Mouse (Mus musculus) midbrain, embryonic 15.5 days (tissue): ENCODE measurements around the gene Camkmt. TPM values are rescaled to one million over a fixed set of nuclear protein-coding genes. Genes with fewer than 3 reads are reported as not detected.

Experiments
- ATAC-seq: fragments of 200-750 bp; cut with Nextera tagmentation; replicated peaks from 2 replicates; pipeline ENCODE4 v1.8.0; 2017; ENCODE audit warnings: moderate TSS enrichment
- H3K27ac ChIP-seq: fragments of 300-500 bp; sonication (generic); 2 replicates; pipeline ENCODE4 v1.5.1; 2015; ENCODE audit warnings: mild to moderate bottlenecking, inconsistent platforms
- H3K27me3 ChIP-seq: fragments of 300-500 bp; sonication (generic); replicated peaks from 2 replicates; pipeline ENCODE4 v1.6.1; 2015; ENCODE audit warnings: inconsistent platforms
- H3K36me3 ChIP-seq: fragments of 300-500 bp; sonication (generic); replicated peaks from 2 replicates; pipeline ENCODE4 v1.6.1; 2015; ENCODE audit warnings: inconsistent platforms
- H3K4me1 ChIP-seq: fragments of 300-500 bp; sonication (generic); 2 replicates; pipeline ENCODE4 v1.6.1; 2015; ENCODE audit warnings: inconsistent platforms
- H3K4me2 ChIP-seq: fragments of 300-500 bp; sonication (generic); 2 replicates; pipeline ENCODE4 v1.6.1; 2015; ENCODE audit warnings: inconsistent platforms, mild to moderate bottlenecking, moderate library complexity
- H3K4me3 ChIP-seq: fragments of 300-500 bp; sonication (generic); 2 replicates; pipeline ENCODE4 v1.5.1; 2015; ENCODE audit warnings: mild to moderate bottlenecking, inconsistent platforms
- H3K9ac ChIP-seq: fragments of 300-500 bp; sonication (generic); 2 replicates; pipeline ENCODE4 v1.6.1; 2015; ENCODE audit warnings: mild to moderate bottlenecking, inconsistent platforms
- H3K9me3 ChIP-seq: fragments of 300-500 bp; sonication (generic); 2 replicates; pipeline ENCODE4 v1.6.1; 2016; ENCODE audit warnings: inconsistent platforms
- WGBS: fragments of 180-500 bp; shearing (Covaris S2); methylation state at CpG from one replicate; pipeline ENCODE4 v1.1.7; 2015; ENCODE audit warnings: mixed read lengths; 5-methylcytosine and 5-hydroxymethylcytosine counted together
- polyA plus RNA-seq: library from polyadenylated mRNA; unstranded; fragments of >200 nt; fragmentation: Nextera tagmentation; extraction: Ambion mirVana; gene quantifications from 2 replicates; pipeline ENCODE4 v1.2.1, GENCODE M21; 2015

Gene Camkmt
- polyA plus RNA-seq, 1 experiment from 2014 or later, result 24.1 TPM

DNA sequence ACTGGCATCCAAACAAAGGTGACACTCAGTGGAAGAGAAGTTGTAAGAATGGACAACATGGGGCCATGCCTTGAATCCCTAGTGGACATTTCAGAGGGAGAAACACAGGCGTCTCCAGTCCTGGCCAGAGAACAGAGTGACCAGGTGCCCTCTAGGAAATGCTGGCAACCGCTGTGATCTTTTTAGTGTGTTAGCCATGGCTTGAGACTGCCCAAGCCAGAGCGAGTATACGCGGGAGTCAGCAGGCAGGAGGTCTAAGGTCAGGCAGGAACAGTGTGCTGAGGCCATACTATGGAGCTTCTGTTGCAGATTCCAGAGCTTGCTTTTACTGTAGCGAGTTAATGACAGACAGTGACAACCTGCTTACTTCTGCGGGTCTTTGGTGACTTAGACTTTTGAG is 270.7 kb downstream of the Camkmt start:
- H3K27ac ChIP-seq, result no peak overlapping the region
- no peaks in the 10 kb centered on the region for H3K36me3 ChIP-seq
- no peak overlapping the region for H3K4me2 ChIP-seq
- H3K9me3 ChIP-seq, result no peaks in the 10 kb centered on the region
- no peak overlapping the region for H3K9ac ChIP-seq
- no peaks in the 10 kb centered on the region; the same call in 1 of the 2 replicates for H3K4me1 ChIP-seq
- WGBS, result 87% methylated on average over 7 of the region's 7 CpGs
- H3K27me3 ChIP-seq, result 0 out of 2 replicates have a peak, but pooled peaks cover 4% of the 10 kb centered on the region
- no peak overlapping the region for H3K4me3 ChIP-seq
- ATAC-seq, result no peak

- WGBS, result 97% methylated on average over 5 of the region's 5 CpGs
- H3K27ac ChIP-seq, result no peak overlapping the region
- H3K36me3 ChIP-seq, result no peaks in the 10 kb centered on the region
- H3K9me3 ChIP-seq, result no peaks in the 10 kb centered on the region
- H3K9ac ChIP-seq, result no peak overlapping the region
- H3K4me3 ChIP-seq, result no peak overlapping the region
- ATAC-seq, result no peak
- no peaks in the 10 kb centered on the region; the same call in 1 of the 2 replicates for H3K4me1 ChIP-seq
- H3K27me3 ChIP-seq, result peaks cover 19% of the 10 kb centered on the region; the same call in 1 of the 2 replicates
- H3K4me2 ChIP-seq, result no peak overlapping the region
Measured at GRCm38 (mm10) chr17:85367319-85367718, 277.0 kb downstream of the Camkmt start.

DNA sequence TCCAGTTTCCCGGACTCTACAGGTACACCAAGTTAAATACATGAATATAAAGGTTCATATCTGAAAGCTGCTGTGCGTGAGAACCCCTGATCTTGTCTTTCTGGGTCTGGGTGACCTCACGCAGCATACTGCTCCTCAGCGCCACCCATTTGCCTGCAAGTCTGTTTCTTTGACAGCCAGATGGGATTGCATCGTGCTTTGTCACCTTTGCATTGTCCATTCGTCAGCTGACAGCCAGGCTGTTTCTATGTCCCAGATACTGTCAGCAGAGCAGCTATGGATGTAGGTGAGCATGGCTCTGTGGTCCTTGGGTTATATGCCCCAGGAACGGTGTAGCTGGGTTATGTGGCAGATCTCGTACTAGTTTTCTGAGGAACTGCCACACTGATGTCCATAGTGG is 278.4 kb downstream of the Camkmt start:
- H3K27ac ChIP-seq, result no peak overlapping the region
- ATAC-seq, result no peak
- WGBS, result 78% methylated on average over 8 of the region's 8 CpGs
- H3K9ac ChIP-seq, result no peak overlapping the region
- peaks cover 25% of the 10 kb centered on the region; the same call in 1 of the 2 replicates for H3K27me3 ChIP-seq
- H3K9me3 ChIP-seq, result no peaks in the 10 kb centered on the region
- no peaks in the 10 kb centered on the region; the same call in 1 of the 2 replicates for H3K4me1 ChIP-seq
- H3K4me3 ChIP-seq, result no peak overlapping the region
- no peaks in the 10 kb centered on the region for H3K36me3 ChIP-seq
- no peak overlapping the region for H3K4me2 ChIP-seq

DNA sequence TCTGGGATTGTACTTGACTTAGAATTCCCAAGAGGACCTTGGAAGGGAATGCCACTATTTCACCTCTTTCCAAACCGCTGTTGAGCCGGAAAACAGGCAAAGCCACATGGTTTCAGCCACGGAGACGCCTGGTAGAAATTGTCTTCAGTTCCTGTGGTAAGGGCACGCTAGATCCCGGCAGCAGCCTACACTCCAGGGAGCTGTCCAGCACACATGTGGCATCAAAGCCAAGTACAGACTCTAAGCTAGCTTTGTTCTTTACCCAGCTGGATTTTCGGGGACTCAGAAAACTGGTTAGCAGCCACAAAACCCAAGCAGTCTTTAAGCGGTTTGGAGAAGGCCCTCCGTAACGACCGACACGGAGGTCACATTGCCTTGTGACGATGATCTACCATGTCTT is 281.7 kb downstream of the Camkmt start:
- 86% methylated on average over 13 of the region's 13 CpGs for WGBS
- no peak for ATAC-seq
- peaks cover 23% of the 10 kb centered on the region for H3K4me1 ChIP-seq
- H3K9me3 ChIP-seq, result no peaks in the 10 kb centered on the region
- H3K36me3 ChIP-seq, result no peaks in the 10 kb centered on the region
- no peak overlapping the region for H3K4me2 ChIP-seq
- H3K9ac ChIP-seq, result no peak overlapping the region
- no peak overlapping the region for H3K27ac ChIP-seq
- no peak overlapping the region for H3K4me3 ChIP-seq
- peaks cover 24% of the 10 kb centered on the region; the same call in 1 of the 2 replicates for H3K27me3 ChIP-seq

DNA sequence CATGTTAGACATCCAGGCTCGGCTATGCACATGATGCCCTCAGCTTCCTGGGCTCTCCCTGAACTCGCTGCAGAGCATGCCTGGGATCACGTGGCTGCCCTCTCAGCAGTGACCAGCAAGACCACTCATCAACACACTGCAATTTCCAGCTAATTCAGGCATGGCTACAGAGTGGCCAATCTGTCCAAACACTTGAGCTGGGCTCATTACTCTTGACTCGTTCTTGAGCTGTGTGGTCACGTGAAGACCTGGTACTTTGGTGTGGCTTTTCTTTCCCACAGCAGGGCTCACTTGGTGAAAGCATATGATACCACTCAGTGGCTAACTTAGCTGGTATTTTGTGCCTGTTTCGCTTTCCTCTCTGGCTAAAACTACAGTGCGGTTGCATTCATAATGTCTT is 282.2 kb downstream of the Camkmt start:
- peaks cover 23% of the 10 kb centered on the region for H3K4me1 ChIP-seq
- H3K9me3 ChIP-seq, result no peaks in the 10 kb centered on the region
- WGBS, result 92% methylated on average over 7 of the region's 7 CpGs
- no peak overlapping the region for H3K9ac ChIP-seq
- peaks cover 21% of the 10 kb centered on the region; the same call in 1 of the 2 replicates for H3K27me3 ChIP-seq
- H3K4me2 ChIP-seq, result no peak overlapping the region
- no peak for ATAC-seq
- H3K4me3 ChIP-seq, result no peak overlapping the region
- H3K27ac ChIP-seq, result no peak overlapping the region
- H3K36me3 ChIP-seq, result no peaks in the 10 kb centered on the region

DNA sequence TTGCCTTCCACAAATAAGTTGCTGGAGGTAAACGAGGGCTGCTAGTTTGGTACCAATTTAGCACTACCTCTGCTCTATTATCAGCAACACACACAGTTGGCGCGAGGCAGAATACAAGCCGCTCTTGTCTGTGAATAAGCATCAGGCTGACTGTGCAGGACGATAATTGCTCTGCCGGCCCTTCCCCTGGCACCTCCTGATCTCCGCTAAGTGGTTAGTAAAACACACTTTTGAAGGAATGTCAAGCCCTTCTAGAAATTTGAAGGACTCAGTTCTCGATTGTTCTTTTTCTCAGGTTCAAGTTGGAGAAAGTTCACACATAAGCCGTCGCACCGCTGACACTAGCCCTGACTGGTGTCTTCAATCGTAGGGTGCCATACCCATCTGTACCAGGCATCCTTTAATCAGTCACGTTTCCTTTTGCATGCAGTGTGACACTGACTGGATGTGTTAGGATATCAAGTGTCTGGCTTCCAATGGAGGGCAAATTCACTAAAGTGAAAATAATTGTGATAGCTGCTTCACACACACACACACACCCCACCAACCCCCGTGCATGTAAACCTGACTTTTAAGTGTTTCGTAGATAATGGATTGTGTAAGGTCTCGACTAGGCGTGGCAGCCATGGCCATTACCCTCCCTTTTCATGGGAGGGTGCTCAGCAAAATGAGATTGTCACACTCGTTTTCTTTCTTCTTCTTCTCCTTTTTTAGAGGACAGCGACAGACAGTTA is 283.9 kb downstream of the Camkmt start:
- H3K27ac ChIP-seq, result no peak overlapping the region
- no peaks in the 10 kb centered on the region for H3K36me3 ChIP-seq
- no peak overlapping the region for H3K9ac ChIP-seq
- H3K4me2 ChIP-seq, result no peak overlapping the region
- WGBS, result 54% methylated on average over 19 of the region's 19 CpGs
- no peak overlapping the region for H3K4me3 ChIP-seq
- ATAC-seq, result no peak
- H3K9me3 ChIP-seq, result no peaks in the 10 kb centered on the region
- peaks cover 23% of the 10 kb centered on the region for H3K4me1 ChIP-seq
- H3K27me3 ChIP-seq, result peaks cover 23% of the 10 kb centered on the region

- H3K4me2 ChIP-seq, result no peak overlapping the region
- WGBS, result 34% methylated on average over 8 of the region's 8 CpGs
- no peak overlapping the region for H3K27ac ChIP-seq
- no peak for ATAC-seq
- peaks cover 23% of the 10 kb centered on the region for H3K4me1 ChIP-seq
- peaks cover 23% of the 10 kb centered on the region for H3K27me3 ChIP-seq
- no peaks in the 10 kb centered on the region for H3K9me3 ChIP-seq
- no peaks in the 10 kb centered on the region for H3K36me3 ChIP-seq
- no peak overlapping the region for H3K4me3 ChIP-seq
- H3K9ac ChIP-seq, result no peak overlapping the region
Measured at GRCm38 (mm10) chr17:85374834-85375176, 284.5 kb downstream of the Camkmt start.

DNA sequence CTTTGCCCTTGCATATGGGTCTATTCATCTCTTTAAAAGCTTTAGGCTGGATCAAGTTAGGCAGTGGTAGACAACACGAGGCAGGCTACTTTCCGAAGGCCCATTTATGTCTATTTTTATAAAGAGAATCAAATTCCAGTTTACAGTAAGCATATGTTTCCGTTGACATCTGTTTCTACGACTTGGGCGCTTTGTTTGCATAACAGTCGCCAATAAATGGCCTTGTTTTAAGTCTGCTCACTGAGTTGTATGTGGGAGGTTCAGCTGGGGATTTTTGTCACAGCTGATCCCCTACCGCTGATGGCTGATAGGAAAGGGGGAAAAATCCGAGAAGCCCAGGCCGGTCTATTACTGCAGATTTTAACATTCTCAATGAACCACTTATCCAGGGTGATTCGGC is 285.2 kb downstream of the Camkmt start:
- Histone ChIP-seq H3K27me3 (peaks cover 20% of the 10 kb centered on the region), H3K9ac (no peak overlapping the region)
- 49% methylated on average over 10 of the region's 10 CpGs for WGBS

GRCm38 (mm10) chr17:85377496-85377895 is 287.1 kb downstream of the Camkmt start:
- no peaks in the 10 kb centered on the region for H3K9me3 ChIP-seq
- no peak for ATAC-seq
- H3K36me3 ChIP-seq, result no peaks in the 10 kb centered on the region
- no peak overlapping the region for H3K9ac ChIP-seq
- H3K27ac ChIP-seq, result no peak overlapping the region
- peaks cover 27% of the 10 kb centered on the region for H3K4me1 ChIP-seq
- H3K27me3 ChIP-seq, result peaks cover 12% of the 10 kb centered on the region; the same call in 1 of the 2 replicates
- H3K4me3 ChIP-seq, result no peak overlapping the region
- H3K4me2 ChIP-seq, result no peak overlapping the region
- 90% methylated on average over 8 of the region's 8 CpGs for WGBS

More for the DNA sequence above, 285.2 kb downstream of the Camkmt start:
- no peak for ATAC-seq
- H3K4me2 ChIP-seq, result no peak overlapping the region
- H3K36me3 ChIP-seq, result no peaks in the 10 kb centered on the region
- no peaks in the 10 kb centered on the region for H3K9me3 ChIP-seq
- H3K27ac ChIP-seq, result no peak overlapping the region
- no peak overlapping the region for H3K4me3 ChIP-seq
- H3K4me1 ChIP-seq, result peaks cover 23% of the 10 kb centered on the region

GRCm38 (mm10) chr17:85379101-85379500 is 288.7 kb downstream of the Camkmt start:
- H3K27me3 ChIP-seq, result peaks cover 9% of the 10 kb centered on the region; the same call in 1 of the 2 replicates
- 84% methylated on average over 7 of the region's 7 CpGs for WGBS
- H3K9ac ChIP-seq, result no peak overlapping the region
- H3K27ac ChIP-seq, result no peak overlapping the region
- H3K36me3 ChIP-seq, result no peaks in the 10 kb centered on the region
- ATAC-seq, result no peak
- H3K4me2 ChIP-seq, result no peak overlapping the region
- H3K4me3 ChIP-seq, result no peak overlapping the region
- H3K4me1 ChIP-seq, result peaks cover 26% of the 10 kb centered on the region
- H3K9me3 ChIP-seq, result no peaks in the 10 kb centered on the region

- H3K9me3 ChIP-seq, result no peaks in the 10 kb centered on the region
- no peak for ATAC-seq
- 60% methylated on average over 8 of the region's 8 CpGs for WGBS
- no peak overlapping the region for H3K9ac ChIP-seq
- H3K36me3 ChIP-seq, result no peaks in the 10 kb centered on the region
- H3K4me2 ChIP-seq, result no peak overlapping the region
- H3K4me1 ChIP-seq, result peaks cover 6% of the 10 kb centered on the region; the same call in 1 of the 2 replicates
- H3K27me3 ChIP-seq, result peaks cover 15% of the 10 kb centered on the region; the same call in 1 of the 2 replicates
- H3K4me3 ChIP-seq, result no peak overlapping the region
- H3K27ac ChIP-seq, result no peak overlapping the region
Measured at GRCm38 (mm10) chr17:85381578-85382223, 291.3 kb downstream of the Camkmt start.

- no peak for ATAC-seq
- Histone ChIP-seq H3K9me3 (no peaks in the 10 kb centered on the region), H3K4me3 (no peak overlapping the region), H3K4me1 (peaks cover 6% of the 10 kb centered on the region; the same call in 1 of the 2 replicates), H3K27ac (no peak overlapping the region), H3K4me2 (no peak overlapping the region), H3K9ac (no peak overlapping the region), H3K36me3 (no peaks in the 10 kb centered on the region), H3K27me3 (peaks cover 21% of the 10 kb centered on the region)
- WGBS, result 71% methylated on average over 4 of the region's 4 CpGs
Measured at GRCm38 (mm10) chr17:85382344-85382743, 292.0 kb downstream of the Camkmt start.
